Mouse (Mus musculus) heart, adult 2 months (tissue): ENCODE measurements around the gene Tomm40.

ENCODE experiments used
- CTCF ChIP-seq: fragments of 200-600 bp; IDR thresholded peaks from 2 replicates; pipeline ENCODE4 v1.8.1; 2022; ENCODE audit warnings: antibody characterized with exemption, mild to moderate bottlenecking, moderate library complexity
- POLR2A ChIP-seq: fragments of 200-500 bp; IDR thresholded peaks from 2 replicates; pipeline ENCODE4 v1.6.1; 2011; ENCODE audit warnings: mild to moderate bottlenecking, low read depth, low read length, control low read depth; ENCODE audit not compliant: insufficient read depth

- TF ChIP-seq POLR2A (no peak), CTCF (no peak)
Observed at GRCm38 (mm10) chr7:19716822-19717221, 1.6 kb upstream of the Tomm40 start.
